Mouse (Mus musculus): Measurements from ENCODE around the gene Gm17349. TPM values are rescaled to one million over a fixed set of nuclear protein-coding genes. Genes with fewer than 3 reads are reported as not detected.

Gene Gm17349
- not detected in 2 replicates for polyA plus RNA-seq (2012; rRNA removed)

DNA sequence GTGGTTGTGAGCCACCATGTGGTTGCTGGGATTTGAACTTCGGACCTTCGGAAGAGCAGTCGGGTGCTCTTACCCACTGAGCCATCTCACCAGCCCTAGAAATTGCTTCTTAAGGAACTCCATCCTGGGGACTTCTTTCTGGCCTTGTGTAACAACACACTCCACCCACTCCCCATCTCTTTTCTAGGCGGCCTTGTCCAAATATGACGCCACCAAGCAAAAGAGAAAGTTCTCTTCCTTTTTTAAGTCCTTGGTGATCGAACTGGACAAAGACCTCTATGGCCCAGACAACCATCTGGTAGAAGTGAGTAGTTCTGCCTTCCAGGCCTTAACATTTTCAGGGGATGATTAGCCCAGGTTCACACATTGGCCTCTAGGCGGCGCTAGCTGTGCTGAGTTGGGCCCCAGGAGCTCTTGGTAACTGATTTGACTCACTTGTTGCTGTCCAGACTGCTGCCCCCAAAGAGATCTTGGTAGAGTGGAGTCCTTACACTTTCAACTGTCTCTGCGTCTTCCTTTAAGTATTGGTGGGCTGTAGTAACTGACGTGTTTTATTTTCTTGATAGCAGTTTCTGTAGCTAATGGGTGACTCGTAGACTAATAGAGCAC is at the start of gene Gm17349:
Gm17349 (minus strand) TSS at position 51 of the 609 bp plus-strand sequence.

DNA sequence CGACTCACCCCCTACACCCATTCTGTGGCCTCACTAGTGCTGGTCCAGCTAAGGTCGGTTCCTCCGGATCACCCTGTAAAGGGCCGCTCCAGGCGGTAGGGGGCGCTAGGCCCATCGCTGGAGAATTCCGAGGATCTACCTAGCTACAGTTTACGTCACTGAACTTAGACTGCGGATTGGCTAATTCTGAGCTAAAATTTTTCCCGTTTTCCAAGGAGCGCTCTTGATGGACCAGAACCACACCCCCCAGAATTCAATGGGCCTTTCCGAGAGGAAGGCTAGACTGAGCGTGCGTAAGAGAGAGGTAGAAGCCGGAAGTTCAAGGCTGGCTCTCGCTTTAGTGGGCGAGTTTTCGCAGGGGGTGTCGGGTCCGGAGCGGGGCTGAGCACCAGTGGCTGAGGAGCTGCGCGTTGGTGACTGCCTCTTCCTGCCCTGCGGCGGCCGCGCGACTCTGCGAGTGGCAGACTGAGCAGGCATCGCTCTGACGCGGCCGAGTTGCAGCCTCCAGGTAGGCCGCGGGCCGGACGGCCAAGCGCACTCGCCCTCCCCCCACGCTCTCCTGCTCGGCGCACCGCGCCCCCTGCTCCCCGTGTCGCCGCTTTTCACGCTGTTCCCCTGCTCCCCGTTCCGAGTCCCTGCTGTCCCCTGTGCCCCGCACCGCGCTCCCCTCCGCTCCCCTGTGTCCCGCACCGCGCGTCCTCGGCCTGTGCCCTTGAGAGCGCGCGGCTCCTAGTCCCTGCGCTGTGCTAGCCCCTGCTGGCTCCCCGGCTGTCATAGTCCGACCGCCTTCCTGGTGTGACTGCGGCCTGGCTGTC is 20.3 kb upstream of the Gm17349 start, which contains the start of gene Cox14:
Cox14 (plus strand) TSS at position 278 of the 815 bp plus-strand sequence.

DNA sequence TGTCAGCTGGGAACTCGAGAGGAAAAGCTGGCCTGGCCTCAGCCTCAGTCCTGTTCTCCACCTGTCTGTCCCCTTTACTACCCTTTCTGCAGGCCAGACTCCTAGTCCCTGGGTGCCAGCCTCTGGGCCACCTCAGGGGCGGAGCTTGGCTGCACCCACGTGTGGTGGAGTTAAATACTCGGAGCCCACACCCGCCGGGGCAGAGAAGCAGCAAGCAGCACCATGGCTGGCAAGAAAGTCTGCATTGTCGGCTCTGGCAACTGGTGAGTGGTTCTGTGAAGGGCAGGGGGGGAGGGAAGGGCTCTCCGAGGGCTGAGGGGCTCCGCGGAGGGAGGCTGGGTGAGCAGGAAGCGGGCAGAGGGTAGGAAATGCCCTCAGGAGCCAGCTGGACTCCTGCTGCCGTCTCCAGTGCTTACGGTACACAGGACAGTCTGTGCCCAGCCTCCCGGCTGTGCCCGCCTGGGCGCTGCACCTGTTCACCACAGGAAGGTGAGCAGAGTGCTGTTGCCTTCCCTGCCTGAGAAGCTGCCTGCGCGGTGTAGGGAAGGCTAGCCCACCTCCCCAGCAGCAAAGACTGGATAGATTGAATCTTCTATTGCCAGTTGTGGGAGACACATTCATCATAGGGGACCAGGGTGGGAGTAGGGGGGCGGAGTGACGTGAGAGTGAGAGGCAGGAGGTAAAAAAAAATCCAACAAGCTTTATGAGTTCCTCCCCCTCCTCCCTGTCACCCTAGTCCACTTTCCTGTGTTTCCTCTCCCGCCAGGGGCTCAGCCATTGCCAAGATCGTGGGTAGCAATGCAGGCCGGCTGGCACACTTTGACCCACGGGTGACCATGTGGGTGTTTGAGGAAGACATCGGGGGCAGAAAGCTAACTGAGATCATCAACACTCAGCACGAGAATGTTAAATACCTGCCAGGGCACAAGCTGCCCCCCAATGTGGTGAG is 12.4 kb upstream of the Gm17349 start, which contains the start of gene Gpd1:
Gpd1 (plus strand) TSS at position 130 of the 949 bp plus-strand sequence.

DNA sequence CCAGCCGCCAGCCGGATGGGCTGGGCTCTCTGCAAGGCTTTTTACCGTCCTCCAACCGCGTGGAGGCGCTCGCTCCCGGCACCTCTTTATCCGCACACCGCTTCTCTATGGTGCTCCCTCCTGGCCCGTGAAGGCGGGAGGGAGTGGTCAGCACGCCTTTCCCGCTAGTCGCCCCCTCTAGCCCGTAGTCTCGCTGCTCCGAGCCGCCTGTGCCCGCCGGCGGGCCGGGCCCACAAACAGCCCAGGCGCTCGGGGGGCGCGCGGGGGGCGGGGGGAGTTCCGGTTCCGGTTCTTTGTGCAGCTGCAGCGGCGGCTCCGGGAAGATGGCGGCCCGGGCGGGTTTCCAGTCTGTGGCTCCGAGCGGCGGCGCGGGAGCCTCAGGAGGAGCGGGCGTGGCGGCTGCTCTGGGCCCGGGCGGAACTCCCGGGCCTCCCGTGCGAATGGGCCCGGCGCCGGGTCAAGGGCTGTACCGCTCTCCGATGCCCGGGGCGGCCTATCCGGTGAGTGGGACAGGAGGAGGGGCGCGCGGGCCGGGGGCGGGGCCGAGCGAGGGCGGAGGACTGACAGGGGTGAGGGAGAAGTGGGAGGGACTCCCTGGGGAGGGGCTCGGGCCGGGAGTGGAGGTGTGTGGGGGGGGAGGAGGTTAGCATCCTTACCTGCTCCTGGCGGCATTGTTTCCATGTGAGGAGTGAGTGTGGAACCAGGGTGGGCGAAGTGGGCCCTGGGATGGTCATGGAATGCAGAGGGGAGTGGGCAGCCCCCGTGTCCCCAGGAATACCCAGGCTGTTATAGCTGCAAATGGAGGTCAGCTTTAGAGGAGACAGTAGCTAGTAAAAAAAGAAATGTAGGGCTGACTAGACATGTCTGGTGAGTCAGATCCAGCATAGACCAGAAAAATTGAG is 3.0 kb downstream of the Gm17349 start, which contains the start of gene Smarcd1:
Smarcd1 (plus strand) TSS at position 131 of the 902 bp plus-strand sequence.

DNA sequence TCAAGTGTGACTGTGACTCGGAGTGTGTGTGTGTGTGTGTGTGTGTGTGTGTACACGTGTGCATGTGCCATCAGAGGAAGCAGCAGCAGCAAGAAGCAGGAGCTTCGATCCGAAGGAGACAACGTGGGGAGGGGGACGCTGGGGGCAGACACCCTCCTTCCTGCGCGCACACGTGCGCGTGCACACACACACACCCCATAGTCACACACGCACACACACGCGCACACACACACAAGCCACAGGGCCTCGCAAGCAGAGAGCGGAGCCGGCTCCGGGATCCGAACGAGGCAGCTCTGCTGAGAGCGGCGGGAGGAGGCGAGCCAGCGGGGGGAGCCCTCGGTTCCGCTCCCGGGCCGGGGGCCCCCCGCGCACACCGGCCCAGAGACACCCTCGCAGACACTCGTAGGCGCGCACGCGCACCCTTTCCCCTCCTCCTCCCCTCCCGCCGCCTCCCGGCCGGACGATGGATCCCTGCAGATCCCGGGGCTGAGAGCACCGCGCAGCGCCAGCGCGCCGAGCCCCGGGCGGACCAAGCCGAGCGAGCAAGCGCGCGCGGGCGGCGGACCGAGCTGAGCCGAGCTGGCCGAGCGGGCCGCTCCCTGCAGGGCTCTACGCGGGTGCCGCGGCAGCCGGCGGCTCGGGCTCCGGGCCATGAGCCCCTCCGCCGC is 35.0 kb downstream of the Gm17349 start, which contains the start of gene Asic1:
Asic1 (plus strand) TSS at position 215 of the 668 bp plus-strand sequence.

Other genes with a start within 250 kb of the Gm17349 start
- 19.7 and 23.8 TPM in 2 replicates for gene Nckap5l, start 247.7 kb downstream of the Gm17349 start, polyA plus RNA-seq (2012; rRNA removed)
- 13.6 and 15.7 TPM in 2 replicates for gene Bcdin3d, start 230.8 kb downstream of the Gm17349 start, polyA plus RNA-seq (2012; rRNA removed)
- 5.2 and 7.8 TPM in 2 replicates for gene Faim2, start 177.3 kb downstream of the Gm17349 start, polyA plus RNA-seq (2012; rRNA removed)
- gene Aqp2, start 126.4 kb downstream of the Gm17349 start, polyA plus RNA-seq (2012; rRNA removed) = not detected in 2 replicates
- 0.86 and 1.3 TPM in 2 replicates for gene Aqp5, start 114.7 kb downstream of the Gm17349 start, polyA plus RNA-seq (2012; rRNA removed)
- gene Aqp6, start 104.1 kb downstream of the Gm17349 start, polyA plus RNA-seq (2012; rRNA removed) = 2.8 and 4.0 TPM in 2 replicates
- 93.4 and 121 TPM in 2 replicates for gene Racgap1, start 53.8 kb downstream of the Gm17349 start, polyA plus RNA-seq (2012; rRNA removed)
- 79.2 and 82.0 TPM in 2 replicates for gene Asic1, start 35.1 kb downstream of the Gm17349 start, polyA plus RNA-seq (2012; rRNA removed)
- 177 and 197 TPM in 2 replicates for gene Smarcd1, start 3.4 kb downstream of the Gm17349 start, polyA plus RNA-seq (2012; rRNA removed)
- 3.6 and 4.1 TPM in 2 replicates for gene Gpd1, start 12.0 kb upstream of the Gm17349 start, polyA plus RNA-seq (2012; rRNA removed)
- gene Cox14, start 20.1 kb upstream of the Gm17349 start, polyA plus RNA-seq (2012; rRNA removed) = 171 and 183 TPM in 2 replicates
- gene Cers5, start 67.4 kb upstream of the Gm17349 start, polyA plus RNA-seq (2012; rRNA removed) = 62.4 and 67.4 TPM in 2 replicates
- gene Lima1, start 170.0 kb upstream of the Gm17349 start, polyA plus RNA-seq (2012; rRNA removed) = 27.7 and 32.4 TPM in 2 replicates